Mouse (Mus musculus) intestine, embryonic 16.5 days (tissue): ENCODE measurements at regions not wholly inside any gene's neighbourhood (a gene's known extent, or its start where the extent isn't known, plus 50 kb on each side); places are given as distances from the start of the nearest gene placed in this dataset.

ENCODE experiments used
- ATAC-seq: fragments of 200-750 bp; cut with Nextera tagmentation; 2 replicates; pipeline ENCODE4 v1.8.0; 2017; ENCODE audit warnings: moderate TSS enrichment, moderate library complexity
- H3K27ac ChIP-seq: fragments of 300-500 bp; sonication (generic); 2 replicates; pipeline ENCODE4 v1.5.1; 2014; ENCODE audit warnings: mild to moderate bottlenecking, low read length
- H3K27me3 ChIP-seq: fragments of 300-500 bp; sonication (generic); replicated peaks from 2 replicates; pipeline ENCODE4 v1.6.1; 2014; ENCODE audit warnings: low read length, control low read depth, mixed read lengths; ENCODE audit not compliant: control insufficient read depth, insufficient read depth
- H3K36me3 ChIP-seq: fragments of 300-500 bp; sonication (generic); 2 replicates; pipeline ENCODE4 v1.6.1; 2014; ENCODE audit warnings: low read length, control low read depth; ENCODE audit not compliant: control insufficient read depth, insufficient read depth
- H3K4me1 ChIP-seq: fragments of 300-500 bp; sonication (generic); 2 replicates; pipeline ENCODE4 v1.6.1; 2014; ENCODE audit warnings: low read length, control low read depth, mixed read lengths; ENCODE audit not compliant: control insufficient read depth, insufficient read depth
- H3K4me2 ChIP-seq: fragments of 300-500 bp; sonication (generic); 2 replicates; pipeline ENCODE4 v1.6.1; 2014; ENCODE audit warnings: low read depth, low read length, control low read depth
- H3K4me3 ChIP-seq: fragments of 300-500 bp; sonication (generic); 2 replicates; pipeline ENCODE4 v1.5.1; 2014; ENCODE audit warnings: mild to moderate bottlenecking, low read length
- H3K9ac ChIP-seq: fragments of 300-500 bp; sonication (generic); 2 replicates; pipeline ENCODE4 v1.6.1; 2014; ENCODE audit warnings: low read depth, low read length
- H3K9me3 ChIP-seq: fragments of 300-500 bp; sonication (generic); 2 replicates; pipeline ENCODE4 v1.6.1; 2016; ENCODE audit warnings: low read length, control low read depth; ENCODE audit not compliant: control insufficient read depth
- WGBS: fragments of 180-500 bp; shearing (Covaris S2); extraction: QIAGEN DNeasy Blood & Tissue Kit; methylation state at CpG from one replicate; pipeline ENCODE4 v1.1.7; 2014; 5-methylcytosine and 5-hydroxymethylcytosine counted together

GRCm38 (mm10) chr6:99985322-99985721, 259.1 kb upstream of the Prok2 start:
- 41% methylated on average over 5 of the region's 5 CpGs for WGBS
- no peak overlapping the region for H3K4me3 ChIP-seq
- 0 out of 2 replicates have a peak overlapping the region, but pooled peaks have one; percentile 11 for H3K9ac ChIP-seq
- ATAC-seq: no peak
- no peaks in the 10 kb centered on the region for H3K36me3 ChIP-seq
- H3K27me3 ChIP-seq: no peaks in the 10 kb centered on the region
- no peak overlapping the region for H3K27ac ChIP-seq
- H3K4me2 ChIP-seq: no peak overlapping the region
- H3K4me1 ChIP-seq: peaks cover 7% of the 10 kb centered on the region; the same call in 1 of the 2 replicates
- no peaks in the 10 kb centered on the region for H3K9me3 ChIP-seq

GRCm38 (mm10) chr6:99984856-99985224, 258.6 kb upstream of the Prok2 start:
- no peak overlapping the region for H3K4me2 ChIP-seq

GRCm38 (mm10) chr6:99984057-99984855, 258.1 kb upstream of the Prok2 start:
- 0 out of 2 replicates have a peak overlapping the region, but pooled peaks have one; percentile 11 for H3K9ac ChIP-seq
- no peaks in the 10 kb centered on the region for H3K27me3 ChIP-seq
- no peak overlapping the region for H3K4me3 ChIP-seq
- peaks cover 7% of the 10 kb centered on the region; the same call in 1 of the 2 replicates for H3K4me1 ChIP-seq
- ATAC-seq: peak; percentile 36; the same call in 1 of the 2 replicates
- H3K36me3 ChIP-seq: no peaks in the 10 kb centered on the region
- WGBS: 16% methylated on average over 7 of the region's 7 CpGs
- no peaks in the 10 kb centered on the region for H3K9me3 ChIP-seq
- no peak overlapping the region for H3K4me2 ChIP-seq
- no peak overlapping the region for H3K27ac ChIP-seq

More at GRCm38 (mm10) chr6:99984856-99985224, 258.6 kb upstream of the Prok2 start:
- no peak for ATAC-seq
- Histone ChIP-seq H3K9ac (0 out of 2 replicates have a peak overlapping the region, but pooled peaks have one; percentile 11), H3K9me3 (no peaks in the 10 kb centered on the region), H3K4me3 (no peak overlapping the region), H3K27ac (no peak overlapping the region), H3K36me3 (no peaks in the 10 kb centered on the region), H3K4me1 (peaks cover 7% of the 10 kb centered on the region; the same call in 1 of the 2 replicates), H3K27me3 (no peaks in the 10 kb centered on the region)
- WGBS: 35% methylated on average over 10 of the region's 10 CpGs

- Histone ChIP-seq H3K27me3 (no peaks in the 10 kb centered on the region), H3K27ac (no peak overlapping the region), H3K36me3 (no peaks in the 10 kb centered on the region), H3K4me1 (no peaks in the 10 kb centered on the region; the same call in 1 of the 2 replicates), H3K9me3 (no peaks in the 10 kb centered on the region), H3K9ac (no peak overlapping the region), H3K4me3 (no peak overlapping the region), H3K4me2 (no peak overlapping the region)
- no peak for ATAC-seq
- WGBS: 58% methylated on average over 5 of the region's 5 CpGs
Measured at GRCm38 (mm10) chr6:99979614-99980013, 253.4 kb upstream of the Prok2 start.

GRCm38 (mm10) chr6:99978164-99978746, 252.1 kb upstream of the Prok2 start:
- H3K9ac ChIP-seq: no peak overlapping the region
- H3K4me3 ChIP-seq: no peak overlapping the region
- H3K36me3 ChIP-seq: no peaks in the 10 kb centered on the region
- H3K27ac ChIP-seq: no peak overlapping the region
- no peaks in the 10 kb centered on the region; the same call in 1 of the 2 replicates for H3K4me1 ChIP-seq
- H3K9me3 ChIP-seq: no peaks in the 10 kb centered on the region
- ATAC-seq: no peak
- H3K4me2 ChIP-seq: no peak overlapping the region
- H3K27me3 ChIP-seq: no peaks in the 10 kb centered on the region
- 62% methylated on average over 6 of the region's 6 CpGs for WGBS

GRCm38 (mm10) chr6:99976144-99976543, 250.0 kb upstream of the Prok2 start:
- no peaks in the 10 kb centered on the region; the same call in 1 of the 2 replicates for H3K4me1 ChIP-seq
- ATAC-seq: no peak
- H3K9ac ChIP-seq: no peak overlapping the region
- H3K4me3 ChIP-seq: no peak overlapping the region
- no peaks in the 10 kb centered on the region for H3K27me3 ChIP-seq
- H3K9me3 ChIP-seq: no peaks in the 10 kb centered on the region
- H3K27ac ChIP-seq: no peak overlapping the region
- H3K4me2 ChIP-seq: no peak overlapping the region
- no peaks in the 10 kb centered on the region for H3K36me3 ChIP-seq
- WGBS: 64% methylated on average over 5 of the region's 5 CpGs

GRCm38 (mm10) chr6:99975486-99975885, 249.3 kb upstream of the Prok2 start:
- no peaks in the 10 kb centered on the region for H3K36me3 ChIP-seq
- no peak overlapping the region for H3K4me3 ChIP-seq
- ATAC-seq: no peak
- H3K27ac ChIP-seq: no peak overlapping the region
- no peak overlapping the region for H3K4me2 ChIP-seq
- no peaks in the 10 kb centered on the region for H3K9me3 ChIP-seq
- H3K9ac ChIP-seq: no peak overlapping the region
- no peaks in the 10 kb centered on the region; the same call in 1 of the 2 replicates for H3K4me1 ChIP-seq
- no peaks in the 10 kb centered on the region for H3K27me3 ChIP-seq
- WGBS: 80% methylated on average over 7 of the region's 7 CpGs

GRCm38 (mm10) chr6:99974464-99974863, 248.3 kb upstream of the Prok2 start:
- Histone ChIP-seq H3K27ac (no peak overlapping the region), H3K27me3 (no peaks in the 10 kb centered on the region), H3K9me3 (no peaks in the 10 kb centered on the region), H3K9ac (no peak overlapping the region), H3K36me3 (no peaks in the 10 kb centered on the region), H3K4me1 (no peaks in the 10 kb centered on the region; the same call in 1 of the 2 replicates), H3K4me3 (no peak overlapping the region), H3K4me2 (no peak overlapping the region)
- no peak for ATAC-seq
- WGBS: 83% methylated on average over 4 of the region's 4 CpGs

GRCm38 (mm10) chr6:99971376-99971775, 245.2 kb upstream of the Prok2 start:
- Histone ChIP-seq H3K9ac (no peak overlapping the region), H3K4me2 (no peak overlapping the region), H3K4me1 (peaks cover 10% of the 10 kb centered on the region; the same call in 1 of the 2 replicates), H3K4me3 (no peak overlapping the region), H3K27me3 (no peaks in the 10 kb centered on the region), H3K9me3 (no peaks in the 10 kb centered on the region), H3K36me3 (no peaks in the 10 kb centered on the region), H3K27ac (no peak overlapping the region)
- ATAC-seq: no peak
- 49% methylated on average over 9 of the region's 9 CpGs for WGBS
